Mouse (Mus musculus): ENCODE data around the gene Myo6. TPM values are rescaled to one million over a fixed set of nuclear protein-coding genes. Genes with fewer than 3 reads are reported as not detected.

The Myo6 gene
- polyA plus RNA-seq, 1 experiment from 2014 or later, result 11.0 TPM

GRCm38 (mm10) chr9:80260905-80261304, 96.1 kb downstream of the Myo6 start:
- no peaks in the 10 kb centered on the region for H3K4me1 ChIP-seq (replicated peaks; ENCODE audit: control insufficient read depth, insufficient read depth, low read length)
- H3K4me3 ChIP-seq (ENCODE audit: low read depth, low read length), result no peak overlapping the region
- no peak overlapping the region for H3K4me2 ChIP-seq (ENCODE audit: low read depth, low read length, severe bottlenecking)
- DNase-seq (ENCODE audit: low spot score) (no peak), ATAC-seq (replicated peaks; ENCODE audit: low FRiP score) (no peak)
- H3K27ac ChIP-seq (ENCODE audit: low read depth, low read length), result no peak overlapping the region
- H3K9ac ChIP-seq (ENCODE audit: low read length), result no peak overlapping the region
- no peaks in the 10 kb centered on the region for H3K9me3 ChIP-seq (ENCODE audit: control insufficient read depth, low read length)
- no peaks in the 10 kb centered on the region for H3K27me3 ChIP-seq (ENCODE audit: control insufficient read depth, insufficient read depth, low read length)
- H3K36me3 ChIP-seq (ENCODE audit: control insufficient read depth, insufficient read depth, low read length), result no peaks in the 10 kb centered on the region
- WGBS, result 86% methylated on average over 3 of the region's 3 CpGs

GRCm38 (mm10) chr9:80262367-80263026, 97.7 kb downstream of the Myo6 start:
- ATAC-seq (replicated peaks; ENCODE audit: low FRiP score) (no peak), DNase-seq (ENCODE audit: low spot score) (no peak)
- H3K27me3 ChIP-seq (ENCODE audit: control insufficient read depth, insufficient read depth, low read length), result no peaks in the 10 kb centered on the region
- WGBS, result 51% methylated on average over 8 of the region's 8 CpGs
- no peak overlapping the region for H3K4me3 ChIP-seq (ENCODE audit: low read depth, low read length)
- H3K9me3 ChIP-seq (ENCODE audit: control insufficient read depth, low read length), result no peaks in the 10 kb centered on the region
- no peaks in the 10 kb centered on the region for H3K36me3 ChIP-seq (ENCODE audit: control insufficient read depth, insufficient read depth, low read length)
- no peaks in the 10 kb centered on the region for H3K4me1 ChIP-seq (replicated peaks; ENCODE audit: control insufficient read depth, insufficient read depth, low read length)
- no peak overlapping the region for H3K4me2 ChIP-seq (ENCODE audit: low read depth, low read length, severe bottlenecking)
- H3K9ac ChIP-seq (ENCODE audit: low read length), result no peak overlapping the region
- no peak overlapping the region for H3K27ac ChIP-seq (ENCODE audit: low read depth, low read length)

GRCm38 (mm10) chr9:80266086-80266485, 101.3 kb downstream of the Myo6 start:
- H3K4me1 ChIP-seq (replicated peaks; ENCODE audit: control insufficient read depth, insufficient read depth, low read length), result no peaks in the 10 kb centered on the region
- no peaks in the 10 kb centered on the region for H3K27me3 ChIP-seq (ENCODE audit: control insufficient read depth, insufficient read depth, low read length)
- H3K9me3 ChIP-seq (ENCODE audit: control insufficient read depth, low read length), result no peaks in the 10 kb centered on the region
- H3K9ac ChIP-seq (ENCODE audit: low read length), result no peak overlapping the region
- H3K4me3 ChIP-seq (ENCODE audit: low read depth, low read length), result no peak overlapping the region
- no peak overlapping the region for H3K4me2 ChIP-seq (ENCODE audit: low read depth, low read length, severe bottlenecking)
- WGBS, result 92% methylated on average over 7 of the region's 7 CpGs
- DNase-seq (ENCODE audit: low spot score) (no peak), ATAC-seq (replicated peaks; ENCODE audit: low FRiP score) (no peak)
- no peak overlapping the region for H3K27ac ChIP-seq (ENCODE audit: low read depth, low read length)
- no peaks in the 10 kb centered on the region for H3K36me3 ChIP-seq (ENCODE audit: control insufficient read depth, insufficient read depth, low read length)

- H3K36me3 ChIP-seq (ENCODE audit: control insufficient read depth, insufficient read depth, low read length), result no peaks in the 10 kb centered on the region
- ATAC-seq (replicated peaks; ENCODE audit: low FRiP score), result no peak
- no peak for DNase-seq (ENCODE audit: low spot score)
- H3K4me1 ChIP-seq (replicated peaks; ENCODE audit: control insufficient read depth, insufficient read depth, low read length), result no peaks in the 10 kb centered on the region
- WGBS, result 92% methylated on average over 7 of the region's 7 CpGs
- H3K27ac ChIP-seq (ENCODE audit: low read depth, low read length), result no peak overlapping the region
- H3K4me2 ChIP-seq (ENCODE audit: low read depth, low read length, severe bottlenecking), result no peak overlapping the region
- H3K4me3 ChIP-seq (ENCODE audit: low read depth, low read length), result no peak overlapping the region
- H3K27me3 ChIP-seq (ENCODE audit: control insufficient read depth, insufficient read depth, low read length), result no peaks in the 10 kb centered on the region
- H3K9me3 ChIP-seq (ENCODE audit: control insufficient read depth, low read length), result no peaks in the 10 kb centered on the region
- H3K9ac ChIP-seq (ENCODE audit: low read length), result no peak overlapping the region
These were observed 101.7 kb downstream of the Myo6 start for GRCm38 (mm10) chr9:80266507-80266906.

DNA sequence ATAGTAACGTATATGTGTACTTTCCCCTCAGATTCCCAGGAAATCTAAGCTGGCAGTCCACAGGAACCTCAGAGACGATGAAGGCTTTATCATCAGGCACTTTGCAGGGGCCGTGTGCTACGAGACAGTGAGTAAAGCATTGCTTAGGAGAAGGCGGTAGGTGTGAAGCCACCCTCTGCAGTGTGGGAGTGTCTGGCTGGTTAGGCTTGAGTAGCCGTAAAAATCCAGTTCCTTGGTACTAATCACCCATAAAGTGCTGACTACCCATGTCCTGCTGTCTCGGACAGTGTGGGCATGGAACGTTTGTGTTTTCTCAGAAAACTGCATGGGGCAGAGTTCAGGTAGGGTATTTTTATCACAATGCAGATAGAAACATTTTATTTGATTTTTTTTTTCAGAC, 104.8 kb downstream of the Myo6 start:
- H3K27ac ChIP-seq (ENCODE audit: low read depth, low read length), result no peak overlapping the region
- no peaks in the 10 kb centered on the region for H3K27me3 ChIP-seq (ENCODE audit: control insufficient read depth, insufficient read depth, low read length)
- no peak overlapping the region for H3K4me2 ChIP-seq (ENCODE audit: low read depth, low read length, severe bottlenecking)
- no peaks in the 10 kb centered on the region for H3K36me3 ChIP-seq (ENCODE audit: control insufficient read depth, insufficient read depth, low read length)
- DNase-seq (ENCODE audit: low spot score) (no peak), ATAC-seq (replicated peaks; ENCODE audit: low FRiP score) (no peak)
- no peaks in the 10 kb centered on the region for H3K9me3 ChIP-seq (ENCODE audit: control insufficient read depth, low read length)
- H3K9ac ChIP-seq (ENCODE audit: low read length), result no peak overlapping the region
- WGBS, result 85% methylated on average over 8 of the region's 8 CpGs
- no peaks in the 10 kb centered on the region for H3K4me1 ChIP-seq (replicated peaks; ENCODE audit: control insufficient read depth, insufficient read depth, low read length)
- no peak overlapping the region for H3K4me3 ChIP-seq (ENCODE audit: low read depth, low read length)

- H3K9ac ChIP-seq (ENCODE audit: low read length), result no peak overlapping the region
- no peaks in the 10 kb centered on the region for H3K36me3 ChIP-seq (ENCODE audit: control insufficient read depth, insufficient read depth, low read length)
- no peak overlapping the region for H3K27ac ChIP-seq (ENCODE audit: low read depth, low read length)
- H3K4me2 ChIP-seq (ENCODE audit: low read depth, low read length, severe bottlenecking), result no peak overlapping the region
- no peaks in the 10 kb centered on the region for H3K27me3 ChIP-seq (ENCODE audit: control insufficient read depth, insufficient read depth, low read length)
- H3K9me3 ChIP-seq (ENCODE audit: control insufficient read depth, low read length), result no peaks in the 10 kb centered on the region
- no peak for DNase-seq (ENCODE audit: low spot score)
- 32% methylated on average over 1 of the region's 1 CpGs for WGBS
- H3K4me3 ChIP-seq (ENCODE audit: low read depth, low read length), result no peak overlapping the region
- no peaks in the 10 kb centered on the region; the same call in 1 of the 2 replicates for H3K4me1 ChIP-seq (replicated peaks; ENCODE audit: control insufficient read depth, insufficient read depth, low read length)
- ATAC-seq (replicated peaks; ENCODE audit: low FRiP score), result peak; percentile 51; the same call in 1 of the 2 replicates
These were observed 108.1 kb downstream of the Myo6 start for GRCm38 (mm10) chr9:80272951-80273350.

GRCm38 (mm10) chr9:80275053-80275771, 110.4 kb downstream of the Myo6 start:
- no peak overlapping the region for H3K4me3 ChIP-seq (ENCODE audit: low read depth, low read length)
- H3K27ac ChIP-seq (ENCODE audit: low read depth, low read length), result no peak overlapping the region
- 93% methylated on average over 8 of the region's 8 CpGs for WGBS
- H3K27me3 ChIP-seq (ENCODE audit: control insufficient read depth, insufficient read depth, low read length), result no peaks in the 10 kb centered on the region
- H3K4me2 ChIP-seq (ENCODE audit: low read depth, low read length, severe bottlenecking), result no peak overlapping the region
- H3K9ac ChIP-seq (ENCODE audit: low read length), result no peak overlapping the region
- H3K9me3 ChIP-seq (ENCODE audit: control insufficient read depth, low read length), result no peaks in the 10 kb centered on the region
- DNase-seq (ENCODE audit: low spot score) (no peak), ATAC-seq (replicated peaks; ENCODE audit: low FRiP score) (no peak)
- no peaks in the 10 kb centered on the region; the same call in 1 of the 2 replicates for H3K4me1 ChIP-seq (replicated peaks; ENCODE audit: control insufficient read depth, insufficient read depth, low read length)
- no peaks in the 10 kb centered on the region for H3K36me3 ChIP-seq (ENCODE audit: control insufficient read depth, insufficient read depth, low read length)

- no peaks in the 10 kb centered on the region for H3K27me3 ChIP-seq (ENCODE audit: control insufficient read depth, insufficient read depth, low read length)
- H3K9ac ChIP-seq (ENCODE audit: low read length), result no peak overlapping the region
- H3K9me3 ChIP-seq (ENCODE audit: control insufficient read depth, low read length), result no peaks in the 10 kb centered on the region
- H3K27ac ChIP-seq (ENCODE audit: low read depth, low read length), result no peak overlapping the region
- H3K36me3 ChIP-seq (ENCODE audit: control insufficient read depth, insufficient read depth, low read length), result no peaks in the 10 kb centered on the region
- H3K4me2 ChIP-seq (ENCODE audit: low read depth, low read length, severe bottlenecking), result no peak overlapping the region
- H3K4me1 ChIP-seq (replicated peaks; ENCODE audit: control insufficient read depth, insufficient read depth, low read length), result no peaks in the 10 kb centered on the region; the same call in 1 of the 2 replicates
- ATAC-seq (replicated peaks; ENCODE audit: low FRiP score), result no peak
- H3K4me3 ChIP-seq (ENCODE audit: low read depth, low read length), result no peak overlapping the region
- 85% methylated on average over 1 of the region's 1 CpGs for WGBS
- DNase-seq (ENCODE audit: low spot score), result no peak
These were observed 110.9 kb downstream of the Myo6 start for GRCm38 (mm10) chr9:80275772-80276134.

- H3K9ac ChIP-seq (ENCODE audit: low read length), result no peak overlapping the region
- no peak for DNase-seq (ENCODE audit: low spot score)
- H3K4me3 ChIP-seq (ENCODE audit: low read depth, low read length), result no peak overlapping the region
- H3K9me3 ChIP-seq (ENCODE audit: control insufficient read depth, low read length), result no peaks in the 10 kb centered on the region
- H3K27me3 ChIP-seq (ENCODE audit: control insufficient read depth, insufficient read depth, low read length), result no peaks in the 10 kb centered on the region
- H3K36me3 ChIP-seq (ENCODE audit: control insufficient read depth, insufficient read depth, low read length), result no peaks in the 10 kb centered on the region
- H3K4me1 ChIP-seq (replicated peaks; ENCODE audit: control insufficient read depth, insufficient read depth, low read length), result no peaks in the 10 kb centered on the region; the same call in 1 of the 2 replicates
- H3K4me2 ChIP-seq (ENCODE audit: low read depth, low read length, severe bottlenecking), result no peak overlapping the region
- 57% methylated on average over 2 of the region's 2 CpGs for WGBS
- ATAC-seq (replicated peaks; ENCODE audit: low FRiP score), result no peak
- no peak overlapping the region for H3K27ac ChIP-seq (ENCODE audit: low read depth, low read length)
These were observed 112.3 kb downstream of the Myo6 start for GRCm38 (mm10) chr9:80277157-80277556.
